ENCODE assay signal across 7 mouse cellular contexts in the genomic region with DNA sequence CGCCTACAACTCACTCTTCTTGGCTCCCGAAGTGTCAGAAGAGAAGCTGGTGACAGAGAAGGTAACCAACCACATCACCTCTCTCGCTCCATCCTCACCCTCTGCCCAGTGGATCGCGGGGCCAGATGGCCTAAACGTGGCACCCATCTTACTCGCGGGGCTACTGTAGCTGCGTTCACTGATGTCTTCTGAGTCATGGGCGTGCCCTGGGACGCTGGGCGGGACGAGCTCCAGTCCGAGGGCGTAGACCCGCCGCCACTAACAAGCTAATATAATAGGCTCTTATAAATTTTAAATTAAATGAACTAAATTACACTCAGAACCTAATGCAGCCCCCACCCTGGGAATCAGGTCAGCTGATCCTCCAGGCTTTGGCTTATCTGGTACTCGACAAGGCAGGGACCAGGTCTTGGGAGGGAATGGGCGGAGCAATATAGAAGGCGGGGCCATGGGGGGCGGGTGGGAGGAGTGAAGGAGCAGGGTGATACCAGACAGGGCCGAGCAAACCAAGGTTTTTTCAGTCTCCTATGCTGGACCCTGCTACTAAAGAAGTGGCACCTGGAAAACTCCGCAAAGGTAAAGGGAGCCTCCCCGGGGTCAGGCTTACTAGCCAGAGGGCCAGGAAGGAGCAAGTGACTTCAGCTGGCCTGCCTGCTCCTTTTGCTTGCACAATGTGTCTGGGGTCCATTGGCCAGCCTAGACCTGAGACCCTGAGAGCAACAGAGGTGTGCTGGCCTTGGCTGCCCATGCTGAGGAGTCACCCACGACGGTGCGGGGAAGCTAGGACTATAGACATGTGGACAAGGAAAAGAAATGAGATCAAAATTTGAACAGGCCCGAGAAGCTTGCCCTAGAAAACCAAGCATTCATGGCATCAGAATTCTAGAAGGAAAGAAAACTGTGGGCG. TPM values are rescaled to one million over a fixed set of nuclear protein-coding genes. Genes with fewer than 3 reads are reported as not detected.
DNase-seq lines count a peak whose midpoint lies in the region; ATAC-seq and TF ChIP-seq lines count a peak whose summit lies in the region.

No protein-coding gene starts in this region.

- no peaks in the 10 kb centered on the region for H3K9me3 ChIP-seq in limb, embryonic 13.5 days

- 9% methylated on average over 29 of the region's 29 CpGs for WGBS in limb, embryonic 13.5 days

- H3K36me3 ChIP-seq in testis, adult 2 months (ENCODE audit: control insufficient read depth, insufficient read depth, low read length) = no peaks in the 10 kb centered on the region
- no peaks in the 10 kb centered on the region for H3K36me3 ChIP-seq in limb, embryonic 13.5 days

- H3K9ac ChIP-seq in limb, embryonic 13.5 days = no peak overlapping the region

- peak overlapping the region; percentile 59 for H3K4me2 ChIP-seq in limb, embryonic 13.5 days (replicated peaks)

- TF ChIP-seq POLR2A in testis, adult 2 months (IDR thresholded peaks at IDR 0.05; ENCODE audit: control insufficient read depth, low read depth, low read length) = no peak
- no peak for TF ChIP-seq POLR2A in embryonic fibroblast, embryonic 13.5 days (IDR thresholded peaks at IDR 0.05; ENCODE audit: low read depth, low read length)

- peak; percentile 57; the same call in 1 of the 2 replicates for ATAC-seq in limb, embryonic 13.5 days (ENCODE audit: low FRiP score, low read depth)

- no peak for DNase-seq in testis, postnatal 14 days (ENCODE audit: low spot score)
- peak; percentile 74 for DNase-seq in retina, postnatal 1 day
- DNase-seq in right cerebral cortex, adult 18-20 months = no peak
- no peak for DNase-seq in urinary bladder, postnatal 36 days (ENCODE audit: low spot score in 2 of 2)

- TF ChIP-seq CTCF in testis, adult 2 months (IDR thresholded peaks at IDR 0.05; ENCODE audit: control insufficient read depth, insufficient read depth, insufficient replicate concordance, low read depth, low read length) = no peak
- TF ChIP-seq CTCF in embryonic fibroblast, embryonic 13.5 days (IDR thresholded peaks at IDR 0.05; ENCODE audit: borderline replicate concordance, insufficient read depth, low read length) = no peak

- peaks cover 6% of the 10 kb centered on the region for H3K4me1 ChIP-seq in testis, adult 2 months (ENCODE audit: control insufficient read depth, insufficient read depth, low read length)
- H3K4me1 ChIP-seq in embryonic fibroblast, embryonic 13.5 days (ENCODE audit: control insufficient read depth, insufficient read depth, low read length) = no peaks in the 10 kb centered on the region
- peaks cover 16% of the 10 kb centered on the region for H3K4me1 ChIP-seq in limb, embryonic 13.5 days

- H3K27me3 ChIP-seq in testis, adult 2 months (ENCODE audit: control insufficient read depth, insufficient read depth, low read length) = no peaks in the 10 kb centered on the region; the same call in 1 of the 2 replicates
- peaks cover 54% of the 10 kb centered on the region for H3K27me3 ChIP-seq in limb, embryonic 13.5 days

- peak overlapping the region; percentile 39; the same call in 1 of the 2 replicates for H3K27ac ChIP-seq in testis, adult 2 months (ENCODE audit: control insufficient read depth, insufficient read depth, low read depth, low read length)
- H3K27ac ChIP-seq in embryonic fibroblast, embryonic 13.5 days (ENCODE audit: insufficient read depth, low read length) = no peak overlapping the region
- H3K27ac ChIP-seq in limb, embryonic 13.5 days = no peak overlapping the region

- H3K4me3 ChIP-seq in testis, adult 2 months (ENCODE audit: control insufficient read depth, low read depth, low read length) = peak overlapping the region; percentile 57
- 0 out of 2 replicates have a peak overlapping the region, but pooled peaks have one; percentile 23 for H3K4me3 ChIP-seq in embryonic fibroblast, embryonic 13.5 days (ENCODE audit: insufficient read depth, low read length)
- peak overlapping the region; percentile 38 for H3K4me3 ChIP-seq in limb, embryonic 13.5 days

RNA-seq across cellular contexts. Expression of a gene that starts 19.9 kb away (rescaled TPM):
- polyA plus RNA-seq in testis, adult 2 months (2012; rRNA removed) = 3.6 and 3.9 TPM in 2 replicates
- polyA plus RNA-seq in embryonic fibroblast, embryonic 13.5 days (2011; ENCODE audit: insufficient read length, low read depth, missing spikeins) = not detected in 2 replicates
- 0.11 and 0.20 TPM in 2 replicates for polyA plus RNA-seq in limb, embryonic 13.5 days (2015; fragmentation: Nextera tagmentation; extraction: Ambion mirVana)

RNA-seq across cellular contexts. Expression of a gene that starts 29.2 kb away (rescaled TPM):
- 1.5 and 2.1 TPM in 2 replicates for polyA plus RNA-seq in testis, adult 2 months (2012; rRNA removed)
- not detected in 2 replicates for polyA plus RNA-seq in embryonic fibroblast, embryonic 13.5 days (2011; ENCODE audit: insufficient read length, low read depth, missing spikeins)
- 0.15 TPM in 1 of 2 replicates, not detected in the other for polyA plus RNA-seq in limb, embryonic 13.5 days (2015; fragmentation: Nextera tagmentation; extraction: Ambion mirVana)
